Mouse (Mus musculus) left cerebral cortex, postnatal 25 days (tissue): ENCODE results near the gene Cd164l2. TPM values are rescaled to one million over a fixed set of nuclear protein-coding genes. Genes with fewer than 3 reads are reported as not detected.

Experiments
- DNase-seq, 2 experiments: peaks; one replicate each; pipeline ENCODE4 v3.0.0; 2022; ENCODE audit warnings: low spot score in 2 of 2, mixed read lengths in 1 of 2
- intact Hi-C: fragments of 180-260 bp; cut with DNase I; formaldehyde crosslinking; loops from one replicate; pipeline ENCODE4 v1.15.1; 2025
- total RNA-seq, 2 experiments: library from RNA; stranded (reverse); gene quantifications; 2 replicates each; pipeline ENCODE4 v1.2.3; 2021

The Cd164l2 gene
- 1 to 10 TPM; 5.3 to 6.9 TPM for total RNA-seq

GRCm38 (mm10) chr4:133211751-133212561, at the start of gene Cd164l2, which contains the start of gene Gpr3:
TSS of gene Cd164l2 (plus strand) at chr4:133212131.
TSS of gene Gpr3 (minus strand) at chr4:133212536.
- peak in 1 of 2 experiments; percentile 70 for DNase-seq
- intact Hi-C loops, result loop anchor here (2.0 to 5.0 kb wide), 2 partner anchors 203 to 270 kb away; no protein-coding TSS in a partner anchor

DNA sequence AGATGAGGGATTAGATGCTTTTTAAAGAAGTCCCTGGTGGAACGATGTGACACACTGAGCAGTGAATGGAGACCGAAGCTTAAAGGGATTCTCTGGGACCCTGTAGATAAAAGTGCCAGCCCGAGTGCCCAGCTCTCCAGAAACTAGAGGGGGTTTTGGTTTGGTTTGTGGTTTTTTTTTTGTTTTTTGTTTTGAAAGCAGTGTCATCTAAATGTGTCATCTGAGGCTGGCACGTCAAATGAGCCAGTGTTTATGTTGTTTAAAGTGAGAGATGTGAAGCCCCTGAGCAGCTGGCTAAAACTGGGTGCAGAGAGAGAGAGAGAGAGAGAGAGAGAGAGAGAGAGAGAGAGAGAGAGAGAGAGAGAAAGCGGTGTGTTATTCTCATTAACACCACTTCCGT, 49.7 kb upstream of the Cd164l2 start:
- no peak for DNase-seq
- intact Hi-C loops, result no loop called here

DNA sequence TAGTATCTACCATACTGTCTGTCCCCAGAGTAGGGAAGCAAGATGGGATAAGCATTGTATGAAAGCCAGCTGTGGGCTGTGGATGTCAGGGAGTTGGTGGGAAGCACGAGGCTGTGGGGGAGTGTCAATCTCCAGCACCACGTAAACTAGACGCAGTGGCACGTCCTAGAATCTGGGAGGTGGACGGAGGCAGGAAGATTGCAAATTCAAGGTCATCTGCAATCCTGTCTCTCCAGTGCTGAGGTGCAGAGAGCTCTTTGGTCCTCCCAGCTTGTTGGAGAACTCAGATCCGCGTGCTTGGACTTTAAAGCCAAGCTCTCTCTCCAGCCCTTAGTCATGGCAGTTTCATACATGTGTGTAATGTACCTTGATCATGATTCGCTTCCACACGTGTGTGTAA, 45.2 kb upstream of the Cd164l2 start:
- DNase-seq, result no peak
- intact Hi-C loops, result no loop called here

DNA sequence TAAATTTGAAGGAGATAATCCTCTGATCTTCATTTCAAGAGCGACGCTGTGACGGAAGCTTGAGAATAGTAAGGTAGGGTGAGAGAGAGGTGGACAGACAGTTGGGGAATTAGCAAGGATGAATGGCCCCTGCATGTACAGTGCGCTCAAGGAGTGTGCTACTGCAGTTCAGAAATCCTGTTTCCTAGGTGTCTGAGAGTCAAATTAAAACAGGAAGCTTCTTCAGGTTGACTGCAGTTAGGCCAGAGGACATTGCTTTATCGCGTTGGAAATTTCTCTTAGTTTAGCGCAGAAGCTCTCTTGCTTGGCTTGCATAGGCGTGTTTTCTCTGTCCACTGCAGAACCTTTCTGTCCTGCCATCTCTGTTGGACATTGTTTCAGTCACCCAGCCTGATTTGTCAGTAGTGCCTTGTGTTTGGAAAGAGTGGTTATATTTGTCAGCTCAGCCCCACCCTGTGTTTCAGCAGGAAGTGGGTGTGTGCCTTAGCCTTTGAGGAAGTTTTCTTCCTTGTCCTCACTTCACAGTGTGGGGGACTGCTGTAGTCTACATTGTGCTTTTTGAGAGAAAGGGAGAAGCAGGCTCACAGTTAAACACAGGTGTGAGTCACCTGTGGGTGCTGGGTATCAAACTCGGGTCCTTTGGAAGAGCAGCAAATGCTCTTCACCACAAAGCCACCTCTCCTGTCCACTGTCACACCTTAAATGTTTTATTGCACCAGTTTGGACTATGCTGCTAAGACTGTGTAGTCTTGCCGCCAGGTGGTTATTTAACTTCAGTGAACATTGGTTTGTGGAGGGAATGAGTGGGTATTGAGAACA, 42.5 kb upstream of the Cd164l2 start:
- intact Hi-C loops, result no loop called here
- DNase-seq, result peak in 1 of 2 experiments; percentile 55

GRCm38 (mm10) chr4:133170056-133170524, 41.8 kb upstream of the Cd164l2 start:
- DNase-seq, result peak in 1 of 2 experiments; percentile 30
- intact Hi-C loops, result no loop called here

DNA sequence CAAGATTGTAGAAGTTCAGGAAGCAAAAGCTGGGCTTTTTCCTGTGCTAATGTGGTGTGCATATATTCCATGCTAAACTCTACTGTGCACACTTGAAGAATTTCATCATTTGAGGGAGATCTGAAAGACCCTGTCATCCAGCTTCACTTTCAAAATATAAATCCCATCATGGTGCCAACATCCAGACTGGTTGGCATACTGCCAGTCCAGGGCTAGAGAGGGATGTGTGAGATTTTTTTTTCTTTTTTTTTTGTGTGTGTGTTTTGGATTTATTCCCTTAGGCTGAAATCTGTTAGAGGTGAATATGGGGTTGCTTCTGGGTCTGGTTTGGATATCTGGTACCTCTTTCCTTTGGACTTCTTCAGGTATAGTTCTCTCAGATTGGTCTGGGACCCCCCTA, 41.3 kb upstream of the Cd164l2 start:
- DNase-seq, result no peak
- intact Hi-C loops, result no loop called here

- DNase-seq, result no peak
- intact Hi-C loops, result no loop called here
Measured at GRCm38 (mm10) chr4:133172451-133172850, 39.5 kb upstream of the Cd164l2 start.

DNA sequence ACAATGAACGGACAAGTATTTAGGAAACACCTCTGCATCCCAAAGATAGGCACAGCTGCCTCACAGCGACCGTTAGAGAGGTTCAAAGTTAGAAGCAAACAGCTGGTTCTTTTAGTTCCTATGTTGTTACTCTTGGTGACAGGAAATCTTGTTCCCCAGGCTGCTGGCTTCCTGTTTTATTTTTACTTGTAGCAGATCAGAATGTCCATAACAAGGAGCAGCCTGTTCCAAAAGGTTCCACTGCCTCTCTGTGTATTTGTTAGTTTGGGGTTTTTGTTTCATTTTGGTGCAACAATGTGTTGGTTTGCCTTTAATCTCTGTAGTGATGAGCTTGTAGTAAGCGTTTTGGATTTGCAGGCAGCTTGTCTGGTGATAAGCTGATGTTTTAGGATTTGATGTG, 37.6 kb upstream of the Cd164l2 start:
- intact Hi-C loops, result no loop called here
- DNase-seq, result no peak

DNA sequence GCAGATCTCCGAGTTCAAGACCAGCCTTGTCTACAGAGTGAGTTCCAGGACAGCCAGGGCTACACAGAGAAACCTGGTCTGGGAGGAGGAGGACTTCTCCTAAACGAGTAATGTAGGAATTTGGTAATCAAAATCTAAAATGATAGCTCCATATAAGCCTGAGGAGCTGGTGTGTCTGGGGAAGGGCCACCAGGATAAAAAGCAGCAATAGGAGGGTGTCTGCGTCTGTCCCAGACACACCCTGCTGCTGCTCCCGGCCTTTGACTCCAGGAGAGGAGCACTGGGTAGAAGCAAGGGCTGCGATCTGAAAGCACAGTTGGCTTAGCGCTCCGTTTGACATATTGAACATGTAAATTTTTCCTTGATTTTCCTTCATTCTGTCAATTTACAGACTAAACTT, 36.7 kb upstream of the Cd164l2 start:
- DNase-seq, result no peak
- intact Hi-C loops, result loop anchor here (5.0 kb wide), 1 partner anchor 43 kb away; the partner anchor contains the start of gene Wasf2

DNA sequence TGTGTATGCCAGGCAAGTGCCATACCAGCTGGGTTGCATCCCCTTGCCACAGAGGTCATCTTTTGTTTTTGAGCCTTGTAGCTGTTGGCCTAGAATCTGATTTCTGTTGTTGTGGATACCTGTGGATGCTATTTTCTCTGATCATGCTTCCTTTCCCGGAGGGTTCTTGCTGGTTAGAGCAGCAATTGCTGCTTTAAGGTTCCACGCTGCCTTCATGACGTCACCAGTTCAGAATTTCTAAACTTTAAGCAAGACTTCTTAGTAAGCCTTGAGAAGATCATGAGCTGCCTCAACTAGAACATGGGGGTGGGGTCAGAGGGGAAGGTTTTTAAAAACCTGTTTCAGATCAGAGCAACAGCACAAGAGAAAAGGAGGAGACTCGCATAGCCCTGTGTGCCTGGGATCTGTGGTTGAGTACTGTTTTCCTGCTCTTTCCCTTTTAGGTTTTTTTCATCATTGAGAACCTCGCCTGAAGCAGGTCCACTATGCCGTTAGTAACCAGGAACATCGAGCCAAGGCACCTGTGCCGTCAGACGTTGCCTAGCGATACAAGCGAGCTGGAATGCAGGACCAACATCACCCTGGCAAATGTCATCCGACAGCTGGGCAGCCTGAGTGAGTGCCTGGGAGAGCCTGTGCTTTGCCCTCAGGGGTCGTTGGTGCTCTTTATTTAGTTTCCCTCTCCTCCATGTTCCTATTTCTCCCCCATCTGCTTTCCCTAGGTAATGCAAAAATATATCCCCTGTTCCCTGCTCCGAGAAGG, 35.8 kb upstream of the Cd164l2 start:
- no peak for DNase-seq
- intact Hi-C loops, result loop anchor here (5.0 kb wide), 1 partner anchor 44 kb away; the partner anchor contains the start of gene Wasf2

- peak in 1 of 2 experiments; percentile 40 for DNase-seq
- intact Hi-C loops, result loop anchor here (5.0 kb wide), 1 partner anchor 45 kb away; the partner anchor contains the start of gene Wasf2
Measured at GRCm38 (mm10) chr4:133176761-133177403, 35.0 kb upstream of the Cd164l2 start.

DNA sequence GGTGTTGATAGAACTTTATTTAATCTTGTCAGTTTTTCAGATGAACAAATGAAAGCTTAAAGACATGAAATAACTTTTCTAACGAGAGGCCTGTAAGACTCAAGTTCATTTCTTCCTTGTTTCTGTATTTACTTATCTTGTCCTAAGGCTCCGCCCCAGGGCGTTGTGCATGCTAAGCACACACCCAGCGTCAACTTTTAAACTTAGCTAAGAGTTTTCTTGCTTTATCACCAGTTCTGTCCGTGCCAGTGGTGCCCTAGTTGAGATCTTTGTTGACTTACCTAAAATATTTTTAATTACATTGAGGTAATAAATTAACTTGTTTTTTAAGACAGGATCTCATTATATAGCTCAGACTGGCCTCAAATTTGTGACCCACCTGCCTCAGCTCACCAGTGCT, 33.6 kb upstream of the Cd164l2 start:
- intact Hi-C loops, result loop anchor here (5.0 kb wide), 1 partner anchor 46 kb away; the partner anchor contains the start of gene Wasf2
- no peak for DNase-seq

DNA sequence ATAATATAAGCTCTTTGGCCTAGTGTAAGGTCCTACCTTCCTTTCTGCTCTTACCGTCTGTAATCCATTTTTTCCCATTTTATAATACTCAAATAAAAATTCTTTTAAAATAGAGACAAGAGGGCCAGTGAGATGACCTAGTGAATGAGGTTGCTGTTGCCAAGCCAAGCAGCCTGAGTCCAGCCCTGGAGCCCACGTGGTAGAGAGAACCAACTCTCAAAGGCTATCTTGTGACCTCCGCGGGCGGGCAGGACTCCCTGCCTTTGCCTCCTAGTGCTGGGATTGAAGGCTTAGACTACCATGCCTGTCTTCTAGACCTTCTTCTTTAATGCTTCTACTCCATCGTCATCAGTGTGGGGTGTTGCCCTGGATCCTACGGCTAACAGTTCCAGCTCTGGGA, 32.7 kb upstream of the Cd164l2 start:
- intact Hi-C loops, result loop anchor here (5.0 kb wide), 1 partner anchor 47 kb away; the partner anchor contains the start of gene Wasf2
- DNase-seq, result no peak

GRCm38 (mm10) chr4:133182439-133183033, 29.4 kb upstream of the Cd164l2 start:
- intact Hi-C loops, result no loop called here
- no peak for DNase-seq

GRCm38 (mm10) chr4:133184031-133184897, 27.7 kb upstream of the Cd164l2 start:
- intact Hi-C loops, result no loop called here
- no peak for DNase-seq

DNA sequence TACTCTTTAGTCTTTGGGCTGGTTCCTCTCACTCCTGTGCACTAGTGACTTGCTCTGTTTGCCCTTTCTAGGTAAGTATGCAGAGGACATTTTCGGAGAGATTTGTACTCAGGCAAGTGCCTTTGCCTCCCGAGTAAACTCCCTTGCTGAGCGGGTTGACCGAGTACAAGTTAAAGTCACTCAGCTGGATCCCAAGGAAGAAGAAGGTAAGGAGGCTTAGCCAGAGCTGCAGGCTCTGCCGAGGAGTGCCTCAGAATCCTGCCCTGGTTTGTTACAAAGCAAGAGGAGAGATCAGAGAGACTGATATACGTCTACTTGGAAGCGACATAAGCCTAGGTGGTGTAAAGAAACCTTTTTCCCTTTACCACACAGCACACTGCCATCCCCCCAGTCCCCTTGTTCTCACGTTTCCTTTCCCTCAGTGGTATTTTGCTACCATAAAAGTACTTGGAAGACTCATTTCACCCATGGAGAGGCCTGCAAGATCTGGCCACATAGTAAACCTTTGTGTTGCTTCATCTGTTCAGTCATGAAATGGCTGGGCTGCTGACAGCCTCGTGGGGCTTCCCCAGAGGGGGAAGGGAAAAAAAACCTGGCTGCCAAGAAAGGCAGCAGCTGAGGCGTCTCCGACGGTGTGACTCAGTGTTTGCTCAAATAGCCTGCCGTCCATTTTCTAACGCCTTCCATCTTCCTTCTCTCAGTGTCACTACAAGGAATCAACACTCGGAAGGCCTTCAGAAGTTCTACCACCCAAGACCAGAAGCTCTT, 26.8 kb upstream of the Cd164l2 start:
- peak in 1 of 2 experiments; percentile 20 for DNase-seq
- intact Hi-C loops, result no loop called here

GRCm38 (mm10) chr4:133185893-133186292, 26.0 kb upstream of the Cd164l2 start:
- intact Hi-C loops, result no loop called here
- DNase-seq, result no peak
